Mouse (Mus musculus) cerebellum, adult 11 months (tissue): ENCODE data around the gene Gpr18.

ENCODE experiments used
- DNase-seq: peaks from one replicate; pipeline ENCODE4 v3.0.0; 2022

Gpr18 gene

DNA sequence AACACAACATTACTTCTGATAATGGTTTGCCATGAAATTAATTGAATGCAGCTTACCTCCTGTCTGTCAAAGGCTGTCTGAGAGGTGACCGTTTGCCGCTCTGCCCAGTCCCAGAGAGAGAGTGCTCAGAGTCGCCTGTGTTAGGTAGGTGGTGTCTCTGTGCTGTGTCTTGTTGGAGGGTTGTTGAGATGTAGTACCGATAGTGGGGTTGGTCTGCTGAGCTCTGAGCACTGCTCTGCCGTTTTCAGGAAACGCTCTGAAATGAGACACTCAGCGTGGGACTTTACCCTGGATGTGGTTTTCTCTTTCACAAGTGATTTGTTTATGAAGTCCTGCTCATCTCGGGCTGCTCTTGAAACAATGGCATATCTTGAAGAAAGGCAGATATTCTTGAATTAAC lies at the start of gene Gpr18:
Gene Gpr18 (minus strand): TSS at position 161 of the 400 bp plus-strand sequence.
- DNase-seq: no peak

DNA sequence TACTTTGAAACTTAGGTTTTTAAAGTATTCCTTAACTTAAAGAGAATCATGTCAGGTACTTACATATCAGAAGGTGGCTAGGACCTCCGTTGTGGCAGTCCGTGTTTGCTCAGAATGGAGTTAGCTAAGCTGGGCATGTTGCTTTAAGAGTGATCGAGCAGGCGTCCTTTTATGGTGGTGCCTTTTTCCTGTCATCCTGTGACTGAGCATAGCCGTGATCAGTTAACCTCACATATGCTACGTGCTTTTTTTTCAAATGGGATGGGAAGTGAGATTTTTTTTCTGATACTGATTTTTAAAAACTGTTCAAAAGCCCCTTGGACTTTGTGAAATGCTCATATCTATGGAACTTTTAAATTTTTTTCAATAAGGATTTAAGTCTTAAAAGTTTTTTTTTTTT lies 49.4 kb upstream of the Gpr18 start, which contains the start of gene Gpr183:
Gene Gpr183 (minus strand): TSS at position 206 of the 400 bp plus-strand sequence.
- DNase-seq: no peak

GRCm38 (mm10) chr14:121963942-121964335 lies 48.4 kb upstream of the Gpr18 start:
- DNase-seq: no peak

DNA sequence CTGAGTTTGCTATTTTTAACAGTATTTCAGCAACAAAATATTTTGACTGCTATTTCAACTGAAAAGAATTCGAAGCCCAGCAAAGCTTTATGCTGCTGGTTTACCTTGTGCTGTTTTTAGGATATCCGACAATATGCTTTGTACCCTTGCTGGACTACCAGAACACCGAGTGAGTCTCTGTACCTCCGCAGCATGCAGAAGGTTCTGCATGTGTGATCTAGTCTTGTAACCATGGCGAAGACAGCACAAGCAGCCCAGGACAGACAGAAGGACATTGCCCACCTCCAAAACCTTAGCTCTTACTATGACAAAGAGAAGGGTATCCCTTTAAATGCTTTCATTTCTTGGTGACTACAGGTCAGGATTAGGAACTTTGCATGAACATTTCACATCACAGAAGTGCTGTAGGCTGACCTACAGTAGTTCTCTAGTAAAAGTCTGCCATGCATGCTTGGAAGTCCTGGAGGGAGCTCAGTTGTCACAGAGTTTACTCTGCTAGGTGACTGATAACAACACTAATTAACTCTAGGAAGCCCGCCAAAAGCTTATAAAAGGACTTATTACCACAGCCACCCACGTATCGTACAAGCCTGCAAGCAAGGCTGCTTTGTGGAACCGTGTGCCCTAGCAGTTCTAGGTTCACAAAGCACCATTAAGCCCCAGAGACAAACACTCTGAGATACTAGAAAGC lies 47.8 kb upstream of the Gpr18 start:
- DNase-seq: no peak

- DNase-seq: no peak
Measured at GRCm38 (mm10) chr14:121962128-121962890, 46.7 kb upstream of the Gpr18 start.

- DNase-seq: no peak
Measured at GRCm38 (mm10) chr14:121961496-121962127, 46.0 kb upstream of the Gpr18 start.

- DNase-seq: no peak
Measured at GRCm38 (mm10) chr14:121960997-121961396, 45.4 kb upstream of the Gpr18 start.

DNA sequence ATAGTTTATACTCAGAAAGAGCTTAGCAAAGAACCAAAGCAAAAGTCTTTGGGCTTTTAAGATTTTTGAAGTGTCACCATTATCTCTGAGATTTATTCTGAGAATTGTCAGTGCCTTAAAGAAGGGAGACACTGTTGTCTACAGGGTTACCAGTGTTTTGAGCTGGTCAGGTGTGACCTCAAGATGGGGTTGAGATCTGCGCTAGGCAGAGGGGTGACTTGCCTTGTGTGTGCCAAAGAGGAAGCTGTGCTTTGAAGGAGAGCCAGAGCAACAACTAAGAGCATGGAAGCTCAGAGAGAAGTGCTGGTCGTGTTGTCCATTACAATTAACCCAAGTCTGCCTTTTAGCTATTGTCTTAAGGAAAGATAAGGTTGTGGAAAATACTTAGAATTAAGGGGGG lies 45.0 kb upstream of the Gpr18 start:
- no peak for DNase-seq

DNA sequence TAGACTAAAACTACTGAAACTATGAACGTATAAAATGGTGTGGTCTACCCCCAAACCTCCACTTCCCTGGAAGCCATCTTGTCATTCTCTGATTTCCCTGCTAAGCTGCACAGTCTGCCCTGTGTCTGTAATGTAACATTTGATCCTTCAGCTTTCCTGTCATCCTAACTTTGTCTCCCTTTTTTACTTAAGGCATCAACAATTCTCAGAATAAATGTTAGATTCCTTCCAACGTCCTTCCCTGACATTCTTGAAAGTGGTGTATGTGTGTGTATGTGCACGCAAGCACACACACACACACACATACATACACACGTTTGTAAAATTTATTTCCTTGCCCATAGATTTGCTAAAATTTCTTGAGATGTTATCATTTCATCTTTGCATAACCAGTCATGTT lies 44.5 kb upstream of the Gpr18 start:
- no peak for DNase-seq

DNA sequence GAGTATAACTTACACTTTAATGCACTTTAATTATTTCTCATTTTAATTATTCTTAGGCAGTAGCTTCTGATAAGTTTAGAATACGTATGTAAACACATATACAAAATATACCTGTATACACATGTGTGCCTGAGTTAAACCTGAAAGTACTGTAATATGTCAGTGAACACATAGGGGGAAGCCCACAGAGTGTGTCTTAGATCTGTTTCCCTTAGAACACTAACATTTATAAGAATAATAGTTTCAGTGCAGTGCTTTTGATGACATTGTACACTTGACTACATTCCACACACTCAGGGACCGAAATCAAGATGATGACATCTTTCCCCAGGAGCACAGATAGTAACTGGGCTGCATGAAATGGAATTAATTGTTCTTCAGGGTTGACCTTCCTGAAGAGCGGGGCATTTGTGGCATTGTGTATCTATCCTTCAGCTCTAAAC lies 44.0 kb upstream of the Gpr18 start:
- no peak for DNase-seq

DNA sequence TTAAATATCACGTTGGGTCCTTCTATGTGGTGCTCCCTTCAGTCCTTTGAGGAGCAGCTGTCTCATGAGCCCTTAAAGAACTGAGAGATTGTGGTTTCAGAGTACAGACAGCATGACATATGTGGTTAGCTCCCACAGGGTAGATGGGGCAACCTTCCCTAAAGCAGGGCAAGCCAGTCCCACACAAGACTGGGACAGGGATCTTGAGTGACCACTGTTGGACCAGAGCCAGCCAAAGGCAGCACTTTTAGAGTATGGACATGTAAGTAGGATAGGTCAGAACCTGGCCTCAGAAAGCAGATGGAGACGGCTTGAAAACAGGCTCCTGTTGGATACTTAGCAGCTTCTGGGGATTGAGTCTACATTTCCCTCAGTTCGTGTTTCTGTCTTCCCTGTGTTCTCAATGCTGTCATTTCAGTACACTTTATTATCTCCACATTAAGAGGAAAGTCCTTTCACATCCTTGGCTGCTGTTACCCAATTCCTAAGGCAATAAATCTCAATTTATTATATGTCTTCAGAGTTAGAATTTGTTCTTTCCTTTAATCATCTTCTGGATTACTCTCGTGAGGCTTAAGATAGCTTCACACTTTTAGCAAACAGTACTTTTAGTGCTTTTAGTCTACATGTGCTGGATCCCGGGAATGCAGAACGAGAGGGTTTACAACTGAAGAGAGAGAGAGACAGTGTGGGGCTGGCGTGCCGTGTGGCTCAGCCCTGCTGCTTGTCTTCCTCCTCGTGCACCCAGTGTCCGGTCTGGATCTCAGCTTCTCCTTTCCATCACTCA lies 43.4 kb upstream of the Gpr18 start:
- no peak for DNase-seq

DNA sequence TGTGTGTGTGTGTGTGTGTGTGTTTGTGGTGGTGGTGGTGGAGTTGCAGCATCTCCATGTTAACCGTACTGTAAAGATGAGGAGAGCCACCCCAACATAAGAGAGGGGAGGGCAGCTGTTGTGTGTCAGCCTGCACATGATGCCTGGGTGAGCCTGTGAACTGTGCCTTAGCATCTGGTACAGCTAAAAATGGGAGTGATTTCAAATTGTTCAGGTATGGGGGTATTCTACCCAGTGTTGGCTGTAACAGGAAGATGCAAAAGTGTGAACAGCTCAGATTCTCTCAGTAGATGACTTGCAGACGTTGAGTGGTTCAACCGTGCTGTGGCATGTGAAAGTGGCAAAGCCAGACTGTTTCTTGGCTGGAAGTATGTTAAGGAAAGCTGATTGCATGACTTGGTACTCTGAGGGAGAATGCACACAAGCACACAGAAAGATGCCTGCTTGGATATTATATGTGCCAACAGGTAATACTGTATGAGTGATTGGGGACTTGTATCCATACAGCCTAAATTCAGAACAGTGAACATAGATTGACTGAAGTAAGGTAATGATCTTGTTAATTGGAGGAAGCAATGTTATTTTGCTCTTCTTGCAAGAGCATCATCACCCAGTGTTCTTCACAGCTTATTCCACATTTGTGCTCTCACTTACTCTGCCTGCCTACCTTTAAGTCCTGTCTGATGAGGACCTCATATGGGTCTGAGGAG lies 42.6 kb upstream of the Gpr18 start:
- DNase-seq: no peak

DNA sequence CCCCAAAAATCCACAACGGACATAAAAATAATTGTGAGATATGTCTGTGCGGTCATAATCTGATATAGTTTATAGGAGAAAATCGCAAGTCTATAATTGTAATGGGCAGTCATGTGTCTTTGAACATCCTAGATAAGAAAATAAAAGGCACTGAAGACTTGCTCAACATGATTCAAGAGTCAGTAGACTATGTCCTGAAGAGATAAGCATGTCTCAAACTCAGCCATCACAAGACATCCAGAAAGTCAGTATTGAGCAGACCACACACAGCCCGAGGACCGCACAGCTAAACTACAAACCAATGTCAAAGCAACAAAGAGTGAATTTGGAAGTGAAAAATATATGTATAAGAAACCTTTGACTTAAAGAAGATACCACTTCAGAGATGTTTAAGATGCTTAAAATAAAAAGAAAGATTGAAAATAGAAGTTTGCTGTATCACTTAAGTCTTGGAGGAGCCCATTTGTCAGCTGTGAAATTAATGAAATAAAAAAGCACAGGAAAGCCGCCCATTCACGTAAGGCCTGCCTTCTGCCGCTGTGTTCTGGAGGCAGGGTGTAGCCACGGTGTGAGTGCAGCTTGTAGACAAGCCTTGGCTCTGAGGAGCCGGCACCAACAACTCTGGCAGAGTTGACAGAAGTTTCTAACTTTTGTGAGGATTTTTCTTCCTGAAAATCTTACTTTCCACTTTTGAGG lies 41.7 kb upstream of the Gpr18 start:
- DNase-seq: no peak

DNA sequence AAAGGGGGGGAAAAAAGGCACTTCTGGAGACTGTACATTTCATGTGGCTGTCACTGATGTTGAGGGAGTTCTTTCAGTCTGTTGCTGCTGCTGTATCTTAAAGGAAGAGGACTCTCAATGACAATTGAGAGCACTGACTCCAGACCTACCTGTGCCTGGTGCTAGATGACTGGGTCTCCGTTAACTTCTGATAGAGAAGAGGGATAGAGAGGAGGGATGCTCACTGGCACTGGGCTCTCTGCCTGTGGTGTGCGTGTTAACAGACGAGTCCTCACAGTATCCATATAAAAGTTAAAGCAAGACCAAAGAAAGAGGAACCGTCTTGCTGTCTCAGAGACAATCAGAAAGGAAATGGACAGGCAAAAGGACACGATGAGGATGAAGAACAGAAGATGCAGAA lies 40.7 kb upstream of the Gpr18 start:
- no peak for DNase-seq

DNA sequence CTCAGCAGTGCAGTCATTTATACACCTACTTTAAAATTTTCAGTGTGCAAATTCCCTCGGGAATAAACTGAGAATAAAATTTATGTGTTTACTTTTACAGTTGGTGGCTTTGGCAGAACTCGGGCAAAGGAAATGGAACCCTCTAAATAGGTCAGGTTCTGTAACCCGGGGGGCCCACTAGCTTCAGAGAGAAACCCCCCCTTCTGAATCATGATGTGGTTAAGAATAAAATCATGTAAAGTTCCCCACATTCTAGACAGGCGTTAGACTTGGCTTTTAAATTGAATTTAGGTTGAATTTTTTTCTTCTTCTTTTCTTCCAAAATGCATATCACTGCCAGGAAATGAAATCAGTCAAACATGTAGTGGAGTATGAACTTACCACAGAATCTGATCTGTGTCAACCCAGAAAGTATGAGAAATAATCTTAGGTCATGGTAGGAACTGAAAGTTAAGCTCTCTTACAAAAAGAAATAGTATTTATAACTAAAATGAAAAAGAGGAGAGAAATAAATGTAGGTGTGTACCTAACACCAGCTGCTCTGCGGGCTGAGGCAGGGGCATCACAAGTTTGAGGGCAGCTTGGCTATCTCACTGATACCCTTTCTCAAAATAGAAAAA lies 39.7 kb upstream of the Gpr18 start:
- no peak for DNase-seq

- DNase-seq: no peak
Measured at GRCm38 (mm10) chr14:121954608-121955007, 39.0 kb upstream of the Gpr18 start.

GRCm38 (mm10) chr14:121954129-121954528 lies 38.5 kb upstream of the Gpr18 start:
- DNase-seq: no peak

GRCm38 (mm10) chr14:121952046-121952400 lies 36.4 kb upstream of the Gpr18 start:
- DNase-seq: no peak

GRCm38 (mm10) chr14:121951399-121952045 lies 35.9 kb upstream of the Gpr18 start:
- no peak for DNase-seq

- DNase-seq: no peak
Measured at GRCm38 (mm10) chr14:121949897-121950296, 34.3 kb upstream of the Gpr18 start.

GRCm38 (mm10) chr14:121949436-121949835 lies 33.9 kb upstream of the Gpr18 start:
- DNase-seq: no peak
